ENCODE assay signal across 13 mouse cellular contexts in genomic region chr2:166703491-166703890, GRCm38 (mm10). TPM values are rescaled to one million over a fixed set of nuclear protein-coding genes. Genes with fewer than 3 reads are reported as not detected.
DNase-seq lines count a peak whose midpoint lies in the region; ATAC-seq and TF ChIP-seq lines count a peak whose summit lies in the region.
"Had no signal": no experiment of that assay in that cellular context is flagged by ENCODE, and none has a peak within 500 bp of the region (broad histone marks: within the 10 kb centered on the region; RNA-seq: fewer than 3 reads in every experiment).

No protein-coding gene starts in this region.

- H3K27me3 ChIP-seq in hindbrain, embryonic 16.5 days (replicated peaks; ENCODE audit: control insufficient read depth, insufficient read depth, low read length), result no peaks in the 10 kb centered on the region
- H3K27me3 ChIP-seq in hindbrain, embryonic 13.5 days, result no peaks in the 10 kb centered on the region
- H3K27me3 ChIP-seq in intestine, embryonic 16.5 days (replicated peaks; ENCODE audit: control insufficient read depth, insufficient read depth, low read length), result no peaks in the 10 kb centered on the region
- H3K27me3 ChIP-seq: midbrain, embryonic 13.5 days had no signal

- no peak for DNase-seq in cerebellum, adult 9-10 months
- no peak for DNase-seq in adrenal gland, postnatal 14 days
- DNase-seq in lung, adult 2 months, result no peak
- DNase-seq: thymus, postnatal 36 days had no signal

- H3K36me3 ChIP-seq in hindbrain, embryonic 16.5 days (ENCODE audit: control insufficient read depth, insufficient read depth, low read length), result peaks cover 2% of the 10 kb centered on the region; the same call in 1 of the 2 replicates
- peaks cover 10% of the 10 kb centered on the region for H3K36me3 ChIP-seq in hindbrain, embryonic 13.5 days
- H3K36me3 ChIP-seq in intestine, embryonic 16.5 days (ENCODE audit: control insufficient read depth, insufficient read depth, low read length), result 0 out of 2 replicates have a peak, but pooled peaks cover 3% of the 10 kb centered on the region

- 86% methylated on average over 3 of the region's 3 CpGs for WGBS in hindbrain, embryonic 16.5 days
- 84% methylated on average over 3 of the region's 3 CpGs for WGBS in hindbrain, embryonic 13.5 days
- WGBS in bone marrow, adult 2 months, result 55% methylated on average over 3 of the region's 3 CpGs
- WGBS in intestine, embryonic 16.5 days, result 72% methylated on average over 3 of the region's 3 CpGs
- 73% methylated on average over 3 of the region's 3 CpGs for WGBS in lung, adult 2 months

- H3K4me3 ChIP-seq in hindbrain, embryonic 16.5 days (ENCODE audit: low read length), result no peak overlapping the region
- no peak overlapping the region for H3K4me3 ChIP-seq in hindbrain, embryonic 13.5 days
- H3K4me3 ChIP-seq in bone marrow, adult 2 months (replicated peaks; ENCODE audit: control insufficient read depth, low read depth, low read length), result peak overlapping the region; percentile 59
- H3K4me3 ChIP-seq in intestine, embryonic 16.5 days (ENCODE audit: low read length), result no peak overlapping the region
- no peak overlapping the region for H3K4me3 ChIP-seq in lung, adult 2 months (replicated peaks; ENCODE audit: extremely low read depth, low read depth, low read length)
- H3K4me3 ChIP-seq: layer of hippocampus, adult 2 months; midbrain, embryonic 13.5 days had no signal

- H3K4me2 ChIP-seq in hindbrain, embryonic 16.5 days (ENCODE audit: low read length), result no peak overlapping the region
- no peak overlapping the region for H3K4me2 ChIP-seq in hindbrain, embryonic 13.5 days
- H3K4me2 ChIP-seq in intestine, embryonic 16.5 days (ENCODE audit: low read depth, low read length), result no peak overlapping the region
- H3K4me2 ChIP-seq: heart, embryonic 11.5 days; midbrain, embryonic 13.5 days had no signal

- no peak for TF ChIP-seq POLR2A in bone marrow, adult 2 months (IDR thresholded peaks at IDR 0.05; ENCODE audit: borderline replicate concordance, control insufficient read depth, low read depth, low read length)
- no peak for TF ChIP-seq POLR2A in lung, adult 2 months (IDR thresholded peaks at IDR 0.05; ENCODE audit: borderline replicate concordance, extremely low read depth, low read depth, low read length)

- no peak overlapping the region for H3K27ac ChIP-seq in hindbrain, embryonic 16.5 days (ENCODE audit: low read depth, low read length)
- H3K27ac ChIP-seq in hindbrain, embryonic 13.5 days, result no peak overlapping the region
- H3K27ac ChIP-seq in bone marrow, adult 2 months (ENCODE audit: control insufficient read depth, insufficient read depth, low read depth, low read length, poor library complexity), result peak overlapping the region; percentile 82
- no peak overlapping the region for H3K27ac ChIP-seq in intestine, embryonic 16.5 days (ENCODE audit: low read length)
- H3K27ac ChIP-seq: layer of hippocampus, adult 2 months; midbrain, embryonic 13.5 days had no signal

- H3K9ac ChIP-seq in hindbrain, embryonic 16.5 days (ENCODE audit: low read depth, low read length), result no peak overlapping the region
- no peak overlapping the region for H3K9ac ChIP-seq in hindbrain, embryonic 13.5 days
- H3K9ac ChIP-seq in intestine, embryonic 16.5 days (ENCODE audit: low read depth, low read length), result no peak overlapping the region
- H3K9ac ChIP-seq: midbrain, embryonic 13.5 days had no signal

- no peaks in the 10 kb centered on the region for H3K9me3 ChIP-seq in hindbrain, embryonic 16.5 days (ENCODE audit: control insufficient read depth, low read length)
- no peaks in the 10 kb centered on the region for H3K9me3 ChIP-seq in hindbrain, embryonic 13.5 days
- H3K9me3 ChIP-seq in intestine, embryonic 16.5 days (ENCODE audit: control insufficient read depth, low read length), result no peaks in the 10 kb centered on the region
- H3K9me3 ChIP-seq: midbrain, embryonic 13.5 days had no signal

- no peaks in the 10 kb centered on the region; the same call in 1 of the 2 replicates for H3K4me1 ChIP-seq in hindbrain, embryonic 16.5 days (ENCODE audit: control insufficient read depth, insufficient read depth, low read depth, low read length)
- peaks cover 44% of the 10 kb centered on the region for H3K4me1 ChIP-seq in hindbrain, embryonic 13.5 days (replicated peaks)
- H3K4me1 ChIP-seq in bone marrow, adult 2 months (ENCODE audit: control insufficient read depth, insufficient read depth, low read length), result peaks cover 20% of the 10 kb centered on the region
- 0 out of 2 replicates have a peak, but pooled peaks cover 9% of the 10 kb centered on the region for H3K4me1 ChIP-seq in intestine, embryonic 16.5 days (ENCODE audit: control insufficient read depth, insufficient read depth, low read length)
- H3K4me1 ChIP-seq in lung, adult 2 months (ENCODE audit: control insufficient read depth, insufficient read depth, low read length), result peaks cover 2% of the 10 kb centered on the region; the same call in 1 of the 2 replicates

- 0 out of 2 replicates have a peak, but pooled peaks have one; percentile 9 for ATAC-seq in hindbrain, embryonic 16.5 days
- ATAC-seq in hindbrain, embryonic 13.5 days (ENCODE audit: low FRiP score), result no peak
- ATAC-seq in intestine, embryonic 16.5 days, result peak; percentile 74
- peak; percentile 84 for ATAC-seq in megakaryocyte-erythroid progenitor cell, adult 5-6 weeks (replicated peaks; ENCODE audit: low FRiP score, low TSS enrichment, poor library complexity, severe bottlenecking)
- ATAC-seq: lung, postnatal 0 days; midbrain, embryonic 13.5 days had no signal

- TF ChIP-seq CTCF in bone marrow, adult 2 months (IDR thresholded peaks at IDR 0.05; ENCODE audit: control insufficient read depth, insufficient read depth, low read length), result no peak
- no peak for TF ChIP-seq CTCF in lung, adult 2 months (IDR thresholded peaks at IDR 0.05; ENCODE audit: insufficient read depth, low read length)

RNA-seq across cellular contexts. Expression of gene Prex1, which starts 10.1 kb away (rescaled TPM):
- 27.3 and 32.5 TPM in 2 replicates for polyA plus RNA-seq in hindbrain, embryonic 16.5 days (2015; fragmentation: Nextera tagmentation; extraction: Ambion mirVana)
- 24.7 and 29.7 TPM in 2 replicates for polyA plus RNA-seq in hindbrain, embryonic 13.5 days (2015; fragmentation: Nextera tagmentation; extraction: Ambion mirVana)
- polyA plus RNA-seq in bone marrow, adult 2 months (2011; ENCODE audit: insufficient read depth, insufficient read length, low replicate concordance, missing spikeins), result 27.3 and 38.8 TPM in 2 replicates
- polyA plus RNA-seq in intestine, embryonic 16.5 days (2015; fragmentation: Nextera tagmentation; extraction: Ambion mirVana), result 7.9 and 8.0 TPM in 2 replicates
- total RNA-seq in megakaryocyte-erythroid progenitor cell, adult 5-6 weeks (2014; fragmentation: Nextera tagmentation), result 34.5 and 39.2 TPM in 2 replicates
- total RNA-seq in megakaryocyte-erythroid progenitor cell, adult 5-6 weeks (2017), result 9.2 and 10.0 TPM in 2 replicates
- 13.6 and 18.6 TPM in 2 replicates for total RNA-seq in adrenal gland, postnatal 14 days (2021)
- polyA plus RNA-seq in lung, adult 2 months (2012; rRNA removed), result 61.1 and 64.0 TPM in 2 replicates
